Mouse (Mus musculus): ENCODE data around the gene Atm.

Atm gene

DNA sequence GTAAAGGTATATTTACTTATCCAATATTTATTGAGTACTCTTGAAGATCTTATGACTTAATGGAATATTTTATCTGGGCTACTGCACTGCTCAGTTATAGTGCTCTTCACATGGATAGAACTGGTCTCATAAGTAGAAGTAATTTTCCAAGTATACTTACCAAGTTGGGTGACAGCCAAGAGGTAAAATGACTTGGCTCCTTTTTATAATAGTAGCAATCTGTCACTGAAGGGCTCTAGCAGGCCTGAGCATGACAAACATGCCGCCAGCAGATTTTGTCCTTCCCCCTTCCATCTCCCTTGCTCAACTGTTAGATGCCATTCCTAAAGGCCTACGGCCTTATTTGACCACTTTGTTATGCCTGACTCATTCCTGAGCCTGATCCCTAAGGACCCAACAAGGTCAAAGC is 127.6 kb downstream of the Atm start:
- DNase-seq (ENCODE audit: low spot score in 2 of 2): no peak

GRCm38 (mm10) chr9:53408548-53408947 is 128.0 kb downstream of the Atm start:
- no peak for DNase-seq (ENCODE audit: low spot score in 2 of 2)

- DNase-seq (ENCODE audit: low spot score in 2 of 2): peak; percentile 47 to 68
Measured at GRCm38 (mm10) chr9:53404753-53405722, 131.5 kb downstream of the Atm start.

- no peak for DNase-seq (ENCODE audit: low spot score in 2 of 2)
Measured at GRCm38 (mm10) chr9:53404050-53404752, 132.3 kb downstream of the Atm start.

DNA sequence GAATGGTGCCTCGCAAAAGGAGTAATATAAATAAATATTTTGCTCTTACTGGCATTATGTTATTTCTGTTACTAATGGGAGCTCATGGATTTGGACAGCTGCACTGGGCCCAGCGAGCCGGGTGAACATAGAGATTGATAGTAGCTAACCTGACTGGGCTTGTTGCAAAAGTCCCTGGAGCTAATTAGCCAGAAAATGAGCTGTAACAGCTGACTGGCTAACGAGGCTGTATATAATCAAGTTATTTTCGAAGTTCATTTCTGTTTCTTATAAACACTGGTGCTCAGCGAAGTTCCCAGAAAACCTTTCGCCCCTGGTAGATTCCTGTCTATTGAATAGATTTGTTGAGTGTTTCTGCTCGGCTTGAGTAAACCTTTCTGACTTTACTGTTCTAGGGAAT is 133.5 kb downstream of the Atm start:
- DNase-seq (ENCODE audit: low spot score in 2 of 2): no peak

GRCm38 (mm10) chr9:53402291-53402711 is 134.2 kb downstream of the Atm start, which contains the start of gene 4930550C14Rik:
4930550C14Rik (plus strand) TSS chr9:53402325.
- peak in 1 of 2 experiments; percentile 16 for DNase-seq (ENCODE audit: low spot score in 2 of 2)

DNA sequence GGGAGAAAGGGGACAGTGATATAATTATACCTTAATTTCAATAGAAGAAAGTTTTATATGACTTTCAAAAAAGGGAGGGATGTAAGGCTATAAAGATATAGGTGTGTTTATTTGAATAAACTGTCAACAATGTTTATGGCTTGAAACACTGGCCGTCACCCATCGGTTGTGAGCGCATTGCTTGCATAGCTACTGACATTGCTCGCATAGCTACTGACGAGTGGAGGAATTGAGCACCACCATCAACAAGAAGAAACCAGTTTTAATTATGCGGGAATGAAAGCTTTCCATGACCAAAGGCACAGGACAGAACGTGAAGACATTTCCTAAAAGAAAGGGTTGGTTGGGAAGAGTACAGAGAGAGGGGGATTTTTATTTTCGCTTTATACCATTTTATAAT is 135.4 kb downstream of the Atm start:
- no peak for DNase-seq (ENCODE audit: low spot score in 2 of 2)

DNA sequence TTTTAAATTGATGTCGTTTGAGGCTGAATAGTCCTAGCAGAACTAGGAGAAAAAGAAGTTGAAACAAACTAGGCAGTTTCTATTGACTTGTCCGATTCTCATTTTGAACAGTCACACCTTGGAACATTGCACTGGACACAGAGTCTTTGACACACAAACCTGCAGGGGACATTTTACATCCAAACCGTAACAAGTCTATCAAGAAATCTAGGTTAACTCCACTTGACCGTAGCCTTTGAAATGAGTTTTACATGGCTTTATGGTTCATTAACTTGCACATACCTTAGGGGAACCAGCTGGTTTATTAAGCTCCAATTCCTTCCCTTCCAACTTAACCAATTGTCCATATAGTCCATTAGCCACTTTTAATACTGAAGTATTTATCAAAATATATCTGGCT is 135.8 kb downstream of the Atm start:
- DNase-seq (ENCODE audit: low spot score in 2 of 2): no peak

DNA sequence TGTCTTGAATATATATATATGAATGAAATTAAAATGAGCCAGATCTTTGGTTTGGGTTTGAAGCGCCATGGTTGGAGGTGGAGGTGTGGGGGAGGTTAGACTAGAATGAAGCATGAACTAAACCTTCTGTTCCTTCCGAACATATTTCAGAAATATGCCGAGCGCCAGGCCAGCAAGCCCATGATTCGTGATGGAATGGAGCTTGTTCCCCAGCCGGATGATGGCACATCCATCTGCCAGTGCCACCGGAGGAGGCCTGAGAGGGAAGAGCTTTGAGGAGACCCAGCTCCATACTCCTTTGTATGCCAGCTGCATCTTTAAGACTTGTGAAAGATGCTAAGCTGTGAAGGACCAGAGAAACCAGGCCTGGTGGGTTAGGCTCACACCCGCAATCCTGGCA is 137.0 kb downstream of the Atm start:
- no peak for DNase-seq (ENCODE audit: low spot score in 2 of 2)

- DNase-seq (ENCODE audit: low spot score in 2 of 2): peak in 1 of 2 experiments; percentile 49
Measured at GRCm38 (mm10) chr9:53398388-53398700, 138.2 kb downstream of the Atm start.

- DNase-seq (ENCODE audit: low spot score in 2 of 2): no peak
Measured at GRCm38 (mm10) chr9:53397685-53398387, 138.7 kb downstream of the Atm start.

DNA sequence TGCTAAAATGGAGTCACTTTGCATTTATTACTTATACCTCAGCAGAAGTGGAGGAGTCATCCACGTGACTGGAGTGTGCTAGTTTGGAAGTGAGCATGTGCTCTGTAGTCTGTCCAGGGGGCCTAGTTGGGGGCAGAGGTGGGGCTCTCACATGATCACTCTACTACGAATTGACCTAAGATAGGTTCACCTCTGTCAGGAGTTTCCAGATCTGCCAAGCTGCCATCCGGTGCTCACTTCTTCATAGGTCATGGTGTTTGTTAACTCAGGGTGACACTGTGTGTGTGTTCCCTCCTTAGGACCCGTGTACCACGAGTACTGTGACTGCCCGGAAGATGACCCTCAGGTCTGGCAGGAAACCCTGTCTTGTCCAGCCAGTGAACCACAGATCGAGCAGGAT is 146.4 kb downstream of the Atm start:
- no peak for DNase-seq (ENCODE audit: low spot score in 2 of 2)
